Mouse (Mus musculus): Measurements from ENCODE around the gene Stat5b.
A peak's percentile ranks its signal among the peaks of the same experiment; 100 is the strongest.

DNA sequence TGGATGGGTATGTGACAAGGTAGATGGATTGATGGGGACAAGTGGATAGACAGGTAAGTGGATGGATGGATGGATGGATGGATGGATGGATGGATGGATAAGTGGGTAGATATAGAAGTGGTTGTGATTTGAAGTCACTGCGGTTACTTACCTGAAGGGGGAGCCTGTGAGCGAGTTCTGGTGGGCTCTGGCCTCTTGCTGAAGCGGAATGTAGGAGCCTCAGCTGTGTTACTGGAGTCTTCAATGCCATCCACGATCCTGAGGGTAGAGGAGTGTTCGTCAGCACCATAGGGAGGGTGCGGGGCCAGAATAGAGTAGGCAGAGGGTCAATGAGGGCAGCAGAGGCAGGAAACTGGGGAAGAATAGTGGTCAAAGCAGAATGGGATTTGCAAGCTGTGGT is 105.4 kb downstream of the Stat5b start:
- no peak for TF ChIP-seq POLR2A (IDR thresholded peaks at IDR 0.05; ENCODE audit: borderline replicate concordance, low read depth, low read length)
- 0 out of 2 replicates have a peak, but pooled peaks have one; percentile 23 for TF ChIP-seq CTCF (IDR thresholded peaks at IDR 0.05; ENCODE audit: low read depth, low read length)
